Mouse (Mus musculus): ENCODE data around the gene Tcl1b1.
"Not testable (repeated sequence)": the region's sequence is repeated elsewhere in the genome, so short reads cannot be mapped to it uniquely, and the experiment has no call there.

The Tcl1b1 gene

DNA sequence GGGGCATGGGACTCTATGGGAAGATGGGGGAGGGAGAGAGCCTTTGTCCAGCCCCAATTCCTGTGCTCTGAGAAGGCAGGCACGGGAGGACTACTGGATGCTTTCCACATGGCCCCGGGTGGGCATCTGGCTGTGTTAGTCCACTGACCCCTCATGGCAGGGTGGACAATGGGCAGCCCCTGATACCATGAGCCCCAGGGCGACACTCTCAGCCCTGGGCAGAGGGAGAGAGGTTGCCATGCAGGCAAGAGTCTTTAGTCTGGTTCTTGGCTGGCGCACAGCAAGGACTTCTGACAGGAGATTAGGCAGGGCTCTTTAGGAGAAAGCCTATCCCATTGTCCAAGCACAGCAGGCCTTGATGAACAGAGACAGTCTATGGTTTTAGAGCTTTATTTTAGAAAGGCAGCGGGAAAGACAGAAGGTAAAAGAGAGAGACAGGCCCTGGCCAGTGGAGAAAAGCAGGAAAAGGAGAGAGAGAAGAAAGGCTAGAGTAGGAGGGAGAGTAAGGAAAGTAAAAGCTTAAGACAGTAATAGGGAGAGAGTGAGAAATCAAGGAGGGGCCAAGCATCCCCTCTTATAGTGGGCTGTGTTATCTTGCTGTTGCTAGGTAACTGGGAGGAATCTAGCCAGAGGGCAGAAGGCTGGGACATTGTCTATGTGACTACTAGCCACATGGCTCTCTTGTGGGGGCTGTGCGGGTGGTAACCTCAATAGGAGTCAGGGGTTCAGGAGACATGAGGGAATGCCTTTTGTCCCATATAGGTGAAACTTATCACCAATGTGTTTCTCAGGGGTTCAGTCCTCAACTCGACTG, 40.4 kb downstream of the Tcl1b1 start:
- not testable (repeated sequence) for DNase-seq (ENCODE audit: low read depth, low spot score)

GRCm38 (mm10) chr12:105201657-105202056, 42.2 kb downstream of the Tcl1b1 start, which contains the start of gene Tcl1b4:
TSS of gene Tcl1b4 (plus strand) at chr12:105201957.
- not testable (repeated sequence) for DNase-seq (ENCODE audit: low read depth, low spot score)

DNA sequence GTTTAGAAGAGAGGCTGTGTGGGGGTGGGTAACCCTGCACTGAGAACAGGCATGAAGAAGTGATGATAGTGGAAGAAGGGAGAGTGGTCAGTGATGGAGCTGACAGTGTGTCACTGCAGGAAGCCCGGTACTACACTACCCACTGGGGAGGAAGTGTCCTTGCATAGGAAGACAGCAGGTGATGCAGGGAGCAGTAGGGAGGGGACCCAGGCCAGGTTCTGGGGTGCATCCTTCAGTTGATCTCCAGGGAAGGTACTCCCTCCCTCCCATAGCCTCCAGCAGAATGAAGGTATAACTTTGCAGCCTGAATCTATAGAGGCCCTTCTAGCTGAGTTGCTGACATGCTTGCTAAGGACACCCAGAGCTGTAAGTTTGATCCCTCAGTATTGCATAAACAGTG, 47.6 kb downstream of the Tcl1b1 start:
- no peak for DNase-seq (ENCODE audit: low read depth, low spot score)

DNA sequence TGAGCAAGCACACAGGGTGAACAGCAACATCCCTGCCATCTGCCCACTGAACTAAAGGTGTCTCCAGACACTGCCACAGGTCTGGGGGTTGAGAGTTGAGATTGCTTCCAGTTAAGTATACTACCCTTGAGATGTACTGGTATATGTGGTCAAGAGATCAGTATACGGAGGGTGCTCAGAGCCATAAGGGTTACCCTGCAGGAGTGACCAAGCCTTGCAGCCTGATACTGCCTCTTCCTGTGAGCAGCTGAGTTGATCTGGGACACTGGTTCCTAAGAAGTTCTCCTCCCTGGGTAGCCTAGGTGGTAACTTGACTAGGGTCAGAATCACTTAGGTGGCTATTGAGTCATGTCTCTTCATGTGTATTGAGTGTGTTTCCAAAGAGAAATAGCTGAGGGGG, 49.0 kb downstream of the Tcl1b1 start:
- DNase-seq (ENCODE audit: low read depth, low spot score), result no peak

- no peak for DNase-seq (ENCODE audit: low read depth, low spot score)
Observed at GRCm38 (mm10) chr12:105209231-105209630, 49.7 kb downstream of the Tcl1b1 start.

Measured in retina, adult 2 months (tissue).